11 mouse cellular contexts compared by ENCODE assay signal in genomic region chr12:111437222-111437900, GRCm38 (mm10). TPM values are rescaled to one million over a fixed set of nuclear protein-coding genes. Genes with fewer than 3 reads are reported as not detected.
DNase-seq lines count a peak whose midpoint lies in the region; ATAC-seq lines count a peak whose summit lies in the region.
"Had no signal": no experiment of that assay in that cellular context is flagged by ENCODE, and none has a peak within 500 bp of the region (broad histone marks: within the 10 kb centered on the region; RNA-seq: fewer than 3 reads in every experiment).

No protein-coding gene starts in this region.

- H3K4me1 ChIP-seq in intestine, embryonic 15.5 days (replicated peaks) = peaks cover 25% of the 10 kb centered on the region
- H3K4me1 ChIP-seq in neural tube, embryonic 15.5 days = peaks cover 20% of the 10 kb centered on the region
- H3K4me1 ChIP-seq in limb, embryonic 10.5 days = peaks cover 31% of the 10 kb centered on the region

- peaks cover 14% of the 10 kb centered on the region for H3K27me3 ChIP-seq in intestine, embryonic 15.5 days (replicated peaks)
- H3K27me3 ChIP-seq in neural tube, embryonic 15.5 days (replicated peaks) = peaks cover 60% of the 10 kb centered on the region
- peaks cover 99% of the 10 kb centered on the region for H3K27me3 ChIP-seq in limb, embryonic 10.5 days (ENCODE audit: low read depth, poor library complexity, severe bottlenecking)

- H3K4me2 ChIP-seq in intestine, embryonic 15.5 days (replicated peaks) = no peak overlapping the region
- no peak overlapping the region for H3K4me2 ChIP-seq in neural tube, embryonic 15.5 days
- H3K4me2 ChIP-seq: embryonic facial prominence, embryonic 15.5 days had no signal

- no peaks in the 10 kb centered on the region for H3K9me3 ChIP-seq in intestine, embryonic 15.5 days
- H3K9me3 ChIP-seq in neural tube, embryonic 15.5 days (replicated peaks) = no peaks in the 10 kb centered on the region
- no peaks in the 10 kb centered on the region for H3K9me3 ChIP-seq in limb, embryonic 10.5 days (replicated peaks)
- H3K9me3 ChIP-seq: embryonic facial prominence, embryonic 15.5 days had no signal

- DNase-seq in adrenal gland, adult (ENCODE audit: inconsistent age in 2 of 2, low spot score in 1 of 2) = peak; percentile 84 to 92
- no peak for DNase-seq in adrenal gland, postnatal 4 days (ENCODE audit: low spot score in 2 of 2)
- peak; percentile 38 for DNase-seq in lung, postnatal 10 days
- DNase-seq in lung, postnatal 14 days = no peak
- DNase-seq in monocyte, adult 2 months (ENCODE audit: low read depth in 1 of 2, low spot score in 2 of 2) = peak; percentile 60 to 64
- no peak for DNase-seq in limb, embryonic 10.5 days (ENCODE audit: low spot score)
- DNase-seq: cerebellum, postnatal 25 days had no signal

- no peak for ATAC-seq in intestine, embryonic 15.5 days
- no peak for ATAC-seq in neural tube, embryonic 15.5 days (ENCODE audit: low FRiP score)

- 61% methylated on average over 5 of the region's 5 CpGs for WGBS in intestine, embryonic 15.5 days
- 65% methylated on average over 5 of the region's 5 CpGs for WGBS in neural tube, embryonic 15.5 days
- 74% methylated on average over 5 of the region's 5 CpGs for WGBS in limb, embryonic 10.5 days

- H3K9ac ChIP-seq in intestine, embryonic 15.5 days = no peak overlapping the region
- no peak overlapping the region for H3K9ac ChIP-seq in neural tube, embryonic 15.5 days (replicated peaks)
- H3K9ac ChIP-seq: embryonic facial prominence, embryonic 15.5 days had no signal

- 0 out of 2 replicates have a peak overlapping the region, but pooled peaks have one; percentile 9 for H3K27ac ChIP-seq in intestine, embryonic 15.5 days
- H3K27ac ChIP-seq in neural tube, embryonic 15.5 days (replicated peaks) = no peak overlapping the region
- no peak overlapping the region for H3K27ac ChIP-seq in limb, embryonic 10.5 days
- H3K27ac ChIP-seq: embryonic facial prominence, embryonic 15.5 days had no signal

- H3K36me3 ChIP-seq in intestine, embryonic 15.5 days = no peaks in the 10 kb centered on the region
- H3K36me3 ChIP-seq in neural tube, embryonic 15.5 days = no peaks in the 10 kb centered on the region
- H3K36me3 ChIP-seq in limb, embryonic 10.5 days = no peaks in the 10 kb centered on the region
- H3K36me3 ChIP-seq: embryonic facial prominence, embryonic 15.5 days had no signal

- no peak overlapping the region for H3K4me3 ChIP-seq in intestine, embryonic 15.5 days (replicated peaks)
- no peak overlapping the region for H3K4me3 ChIP-seq in neural tube, embryonic 15.5 days (replicated peaks)
- no peak overlapping the region for H3K4me3 ChIP-seq in limb, embryonic 10.5 days
- H3K4me3 ChIP-seq: embryonic facial prominence, embryonic 15.5 days had no signal

RNA-seq across cellular contexts. Expression of gene Tnfaip2, which starts 4.9 kb away (rescaled TPM):
- total RNA-seq in adrenal gland, postnatal 4 days (2021) = 10 to 100 TPM; 17.6 to 25.8 TPM
- 4.9 and 5.7 TPM in 2 replicates for polyA plus RNA-seq in intestine, embryonic 15.5 days (2015; fragmentation: Nextera tagmentation; extraction: Ambion mirVana)
- polyA plus RNA-seq in neural tube, embryonic 15.5 days (2015; fragmentation: Nextera tagmentation; extraction: Ambion mirVana) = 1.00 and 3.3 TPM in 2 replicates
- 4.3 and 6.0 TPM in 2 replicates for polyA plus RNA-seq in limb, embryonic 10.5 days (2016; fragmentation: Nextera tagmentation; extraction: Ambion mirVana)

RNA-seq across cellular contexts. Expression of gene Exoc3l4, which starts 20.5 kb away (rescaled TPM):
- 10 to 100 TPM in 1 of 2 experiments, 1 to 10 TPM in 1; 9.6 to 10.4 TPM for total RNA-seq in adrenal gland, postnatal 4 days (2021)
- 11.1 and 11.5 TPM in 2 replicates for polyA plus RNA-seq in intestine, embryonic 15.5 days (2015; fragmentation: Nextera tagmentation; extraction: Ambion mirVana)
- polyA plus RNA-seq in neural tube, embryonic 15.5 days (2015; fragmentation: Nextera tagmentation; extraction: Ambion mirVana) = 1.9 and 11.8 TPM in 2 replicates
- 5.1 and 6.5 TPM in 2 replicates for polyA plus RNA-seq in limb, embryonic 10.5 days (2016; fragmentation: Nextera tagmentation; extraction: Ambion mirVana)

RNA-seq across cellular contexts. Expression of gene Lbhd2, which starts 30.8 kb away (rescaled TPM):
- 1 to 10 TPM; 1.1 to 3.0 TPM for total RNA-seq in adrenal gland, postnatal 4 days (2021)
- 1.6 and 2.0 TPM in 2 replicates for polyA plus RNA-seq in intestine, embryonic 15.5 days (2015; fragmentation: Nextera tagmentation; extraction: Ambion mirVana)
- polyA plus RNA-seq in neural tube, embryonic 15.5 days (2015; fragmentation: Nextera tagmentation; extraction: Ambion mirVana) = 1.4 and 2.8 TPM in 2 replicates
- not detected in 2 replicates for polyA plus RNA-seq in limb, embryonic 10.5 days (2016; fragmentation: Nextera tagmentation; extraction: Ambion mirVana)
- total RNA-seq: heart, postnatal 10 days had no signal

RNA-seq across cellular contexts. Expression of gene Gm266, which starts 48.3 kb away (rescaled TPM):
- total RNA-seq in adrenal gland, postnatal 4 days (2021) = 10 to 100 TPM in 1 of 2 experiments, 1 to 10 TPM in 1; 1.4 to 11.3 TPM
- 17.7 and 19.9 TPM in 2 replicates for polyA plus RNA-seq in intestine, embryonic 15.5 days (2015; fragmentation: Nextera tagmentation; extraction: Ambion mirVana)
- 2.9 and 12.0 TPM in 2 replicates for polyA plus RNA-seq in neural tube, embryonic 15.5 days (2015; fragmentation: Nextera tagmentation; extraction: Ambion mirVana)
- 11.4 and 13.7 TPM in 2 replicates for polyA plus RNA-seq in limb, embryonic 10.5 days (2016; fragmentation: Nextera tagmentation; extraction: Ambion mirVana)

RNA-seq across cellular contexts. Expression of gene Cdc42bpb, which starts 59.8 kb away (rescaled TPM):
- 100 to 1,000 TPM; 127 to 134 TPM for total RNA-seq in adrenal gland, postnatal 4 days (2021)
- 31.8 and 33.9 TPM in 2 replicates for polyA plus RNA-seq in intestine, embryonic 15.5 days (2015; fragmentation: Nextera tagmentation; extraction: Ambion mirVana)
- polyA plus RNA-seq in neural tube, embryonic 15.5 days (2015; fragmentation: Nextera tagmentation; extraction: Ambion mirVana) = 30.2 and 33.7 TPM in 2 replicates
- 30.4 and 32.0 TPM in 2 replicates for polyA plus RNA-seq in limb, embryonic 10.5 days (2016; fragmentation: Nextera tagmentation; extraction: Ambion mirVana)

Comparison
In these comparisons a context has a peak if more than half of its experiments do, and no peak if none do; other contexts are left out.
1. DNase-seq: peak in adrenal gland, adult (2 of 2), lung, postnatal 10 days (single experiment) and monocyte, adult 2 months (2 of 2); none in adrenal gland, postnatal 4 days (0 of 2), lung, postnatal 14 days (single experiment) and limb, embryonic 10.5 days (single experiment).